Mouse (Mus musculus) liver, embryonic 14.5 days (tissue): ENCODE results near the gene Prdm2.

Experiments used
- CTCF ChIP-seq: IDR thresholded peaks from 2 replicates; pipeline ENCODE4 v1.5.1; 2016; ENCODE audit warnings: antibody characterized with exemption, low read depth, control low read depth
- EP300 ChIP-seq: IDR thresholded peaks from 2 replicates; pipeline ENCODE4 v1.6.1; 2016; ENCODE audit warnings: antibody characterized with exemption, low read depth

DNA sequence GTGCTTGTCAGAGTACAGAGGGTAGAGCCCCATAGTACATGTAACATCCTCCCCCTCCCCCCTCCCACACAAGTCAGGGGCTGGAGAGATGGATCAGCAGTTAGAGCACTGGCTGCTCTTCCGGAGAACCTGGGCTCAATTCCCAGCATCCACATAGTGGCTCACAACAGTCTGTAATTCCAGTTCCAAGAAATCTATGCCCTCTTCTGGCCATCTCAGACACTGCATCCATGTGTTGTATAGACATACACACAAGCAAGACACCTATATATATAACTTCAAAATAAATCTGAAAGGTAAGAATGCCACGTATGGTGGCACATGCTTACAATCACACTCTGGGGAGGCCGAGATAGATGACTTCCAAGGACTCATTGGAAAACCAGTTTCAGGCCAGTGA, 122.2 kb downstream of the Prdm2 start:
- TF ChIP-seq CTCF (no peak), EP300 (no peak)
